ENCODE assay signal across 7 mouse cellular contexts in the genomic region with DNA sequence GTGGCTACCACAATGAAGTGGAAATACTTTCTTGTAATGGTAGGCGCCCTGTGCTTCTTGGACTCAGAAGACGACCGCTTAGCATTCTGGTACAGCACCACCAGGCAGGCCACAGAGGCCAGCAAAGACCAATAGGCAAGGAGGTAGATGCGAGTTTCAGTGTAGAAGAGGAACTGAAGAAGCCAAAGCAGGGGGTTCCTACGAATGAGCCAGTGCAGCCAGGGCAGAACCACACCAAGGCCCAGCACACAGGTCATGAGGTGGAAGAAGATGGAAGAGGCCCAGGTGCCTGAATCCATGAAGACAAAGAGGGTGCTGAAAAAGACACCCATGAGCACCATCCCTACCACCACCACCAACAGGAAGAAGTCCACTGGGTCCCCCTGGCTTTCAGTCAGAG. TPM values are rescaled to one million over a fixed set of nuclear protein-coding genes. Genes with fewer than 3 reads are reported as not detected.
DNase-seq lines count a peak whose midpoint lies in the region; ATAC-seq and TF ChIP-seq lines count a peak whose summit lies in the region.

No protein-coding gene starts in this region.

- no peak for TF ChIP-seq CTCF in liver, embryonic 14.5 days (IDR thresholded peaks at IDR 0.05; ENCODE audit: low read depth)

- intact Hi-C loops in gastrocnemius, postnatal 36 days (cut with DNase I): no loop called here

- TF ChIP-seq EP300 in liver, embryonic 14.5 days (IDR thresholded peaks at IDR 0.05; ENCODE audit: low read depth): no peak

- no peaks in the 10 kb centered on the region for H3K27me3 ChIP-seq in megakaryocyte, embryonic 14.5 days (replicated peaks)
- H3K27me3 ChIP-seq in forebrain, embryonic 14.5 days (replicated peaks; ENCODE audit: control insufficient read depth, insufficient read depth, low read length): no peaks in the 10 kb centered on the region
- no peaks in the 10 kb centered on the region for H3K27me3 ChIP-seq in liver, embryonic 14.5 days (ENCODE audit: control insufficient read depth, insufficient read depth, low read length)

- no peak for DNase-seq in forebrain, embryonic 14.5 days (ENCODE audit: low spot score)
- no peak for DNase-seq in liver, embryonic 14.5 days (ENCODE audit: low read depth in 3 of 3, low spot score in 3 of 3)
- no peak for DNase-seq in spleen, postnatal 4 days (ENCODE audit: low spot score in 2 of 2)
- no peak for DNase-seq in gastrocnemius, postnatal 36 days
- no peak for DNase-seq in testis, postnatal 14 days (ENCODE audit: low spot score)

- no peak overlapping the region for H3K27ac ChIP-seq in forebrain, embryonic 14.5 days (ENCODE audit: low read depth, low read length)
- no peak overlapping the region for H3K27ac ChIP-seq in liver, embryonic 14.5 days

- 90% methylated on average over 5 of the region's 5 CpGs for WGBS in forebrain, embryonic 14.5 days
- WGBS in liver, embryonic 14.5 days (ENCODE audit: insufficient replicate concordance): 68% methylated on average over 5 of the region's 5 CpGs

- H3K4me3 ChIP-seq in megakaryocyte, embryonic 14.5 days (replicated peaks): peak overlapping the region; percentile 99
- peak overlapping the region; percentile 95 for H3K4me3 ChIP-seq in forebrain, embryonic 14.5 days (ENCODE audit: low read depth, low read length)
- H3K4me3 ChIP-seq in liver, embryonic 14.5 days (ENCODE audit: insufficient read depth in 1 of 2, low read depth in 2 of 2, low read length in 2 of 2): peak overlapping the region; percentile 75 to 98

- no peaks in the 10 kb centered on the region for H3K9me3 ChIP-seq in megakaryocyte, embryonic 14.5 days
- H3K9me3 ChIP-seq in forebrain, embryonic 14.5 days (replicated peaks; ENCODE audit: control insufficient read depth, low read length): no peaks in the 10 kb centered on the region
- no peaks in the 10 kb centered on the region for H3K9me3 ChIP-seq in liver, embryonic 14.5 days (ENCODE audit: control insufficient read depth, low read length)

- H3K4me1 ChIP-seq in megakaryocyte, embryonic 14.5 days: peaks cover 47% of the 10 kb centered on the region
- peaks cover 18% of the 10 kb centered on the region for H3K4me1 ChIP-seq in forebrain, embryonic 14.5 days (ENCODE audit: control insufficient read depth, insufficient read depth, low read length)
- H3K4me1 ChIP-seq in liver, embryonic 14.5 days (replicated peaks; ENCODE audit: control insufficient read depth in 2 of 2, insufficient read depth in 2 of 2, low read length in 1 of 2): peaks cover 3 to 13% of the 10 kb centered on the region in 2 experiments

- H3K9ac ChIP-seq in forebrain, embryonic 14.5 days (ENCODE audit: low read length): no peak overlapping the region
- peak overlapping the region; percentile 95 for H3K9ac ChIP-seq in liver, embryonic 14.5 days (replicated peaks)

- ATAC-seq in megakaryocyte, adult 5-6 weeks (ENCODE audit: poor library complexity, severe bottlenecking): no peak
- no peak for ATAC-seq in forebrain, embryonic 14.5 days
- ATAC-seq in liver, embryonic 14.5 days (ENCODE audit: insufficient read depth): no peak

- peaks cover 21% of the 10 kb centered on the region for H3K36me3 ChIP-seq in megakaryocyte, embryonic 14.5 days (replicated peaks; ENCODE audit: low read length)
- H3K36me3 ChIP-seq in forebrain, embryonic 14.5 days (ENCODE audit: control insufficient read depth, insufficient read depth, low read length): 0 out of 2 replicates have a peak, but pooled peaks cover 10% of the 10 kb centered on the region
- H3K36me3 ChIP-seq in liver, embryonic 14.5 days (replicated peaks; ENCODE audit: control insufficient read depth, insufficient read depth, low read depth): no peaks in the 10 kb centered on the region

- peak overlapping the region; percentile 93 for H3K4me2 ChIP-seq in forebrain, embryonic 14.5 days (ENCODE audit: low read length)
- H3K4me2 ChIP-seq in liver, embryonic 14.5 days (ENCODE audit: low read depth): peak overlapping the region; percentile 69

RNA-seq across cellular contexts. Expression of a gene that starts 1.1 kb away (rescaled TPM):
- polyA plus RNA-seq in megakaryocyte, embryonic 14.5 days (2012; ENCODE audit: insufficient read depth, low replicate concordance): 1.9 and 7.1 TPM in 2 replicates
- 5.5 and 6.6 TPM in 2 replicates for total RNA-seq in megakaryocyte, adult 5-6 weeks (2015)
- 10.1 and 13.0 TPM in 2 replicates for total RNA-seq in megakaryocyte, adult 5-6 weeks (2017)
- polyA plus RNA-seq in forebrain, embryonic 14.5 days (2014; fragmentation: Nextera tagmentation; extraction: Ambion mirVana): 30.2 and 35.4 TPM in 2 replicates
- polyA plus RNA-seq in liver, embryonic 14.5 days (2012; rRNA removed): 4.6 and 5.1 TPM in 2 replicates
- 10.9 and 11.4 TPM in 2 replicates for polyA plus RNA-seq in liver, embryonic 14.5 days (2014; fragmentation: Nextera tagmentation; extraction: Ambion mirVana)
- 10 to 100 TPM; 20.9 to 21.2 TPM for total RNA-seq in gastrocnemius, postnatal 36 days (2021)

RNA-seq across cellular contexts. Expression of a gene that starts 1.2 kb away (rescaled TPM):
- polyA plus RNA-seq in megakaryocyte, embryonic 14.5 days (2012; ENCODE audit: insufficient read depth, low replicate concordance): 72.2 and 120 TPM in 2 replicates
- total RNA-seq in megakaryocyte, adult 5-6 weeks (2015): 16.4 and 18.7 TPM in 2 replicates
- total RNA-seq in megakaryocyte, adult 5-6 weeks (2017): 11.1 and 13.2 TPM in 2 replicates
- 25.6 and 30.3 TPM in 2 replicates for polyA plus RNA-seq in forebrain, embryonic 14.5 days (2014; fragmentation: Nextera tagmentation; extraction: Ambion mirVana)
- polyA plus RNA-seq in liver, embryonic 14.5 days (2012; rRNA removed): 15.7 and 16.1 TPM in 2 replicates
- polyA plus RNA-seq in liver, embryonic 14.5 days (2014; fragmentation: Nextera tagmentation; extraction: Ambion mirVana): 19.1 and 20.8 TPM in 2 replicates
- 1 to 10 TPM; 6.9 to 9.1 TPM for total RNA-seq in gastrocnemius, postnatal 36 days (2021)

RNA-seq across cellular contexts. Expression of a gene that starts 4.2 kb away (rescaled TPM):
- not detected in 2 replicates for polyA plus RNA-seq in megakaryocyte, embryonic 14.5 days (2012; ENCODE audit: insufficient read depth, low replicate concordance)
- total RNA-seq in megakaryocyte, adult 5-6 weeks (2015): 4.0 TPM in 1 of 2 replicates, not detected in the other
- total RNA-seq in megakaryocyte, adult 5-6 weeks (2017): not detected in 2 replicates
- not detected in 2 replicates for polyA plus RNA-seq in forebrain, embryonic 14.5 days (2014; fragmentation: Nextera tagmentation; extraction: Ambion mirVana)
- polyA plus RNA-seq in liver, embryonic 14.5 days (2012; rRNA removed): not detected in 2 replicates
- not detected in 2 replicates for polyA plus RNA-seq in liver, embryonic 14.5 days (2014; fragmentation: Nextera tagmentation; extraction: Ambion mirVana)
- total RNA-seq in gastrocnemius, postnatal 36 days (2021): not detected

RNA-seq across cellular contexts. Expression of a gene that starts 19.0 kb away (rescaled TPM):
- 6.7 and 11.3 TPM in 2 replicates for polyA plus RNA-seq in megakaryocyte, embryonic 14.5 days (2012; ENCODE audit: insufficient read depth, low replicate concordance)
- total RNA-seq in megakaryocyte, adult 5-6 weeks (2015): 3.3 and 3.8 TPM in 2 replicates
- total RNA-seq in megakaryocyte, adult 5-6 weeks (2017): 1.3 and 1.8 TPM in 2 replicates
- polyA plus RNA-seq in forebrain, embryonic 14.5 days (2014; fragmentation: Nextera tagmentation; extraction: Ambion mirVana): 6.3 and 6.6 TPM in 2 replicates
- 15.9 and 18.1 TPM in 2 replicates for polyA plus RNA-seq in liver, embryonic 14.5 days (2012; rRNA removed)
- polyA plus RNA-seq in liver, embryonic 14.5 days (2014; fragmentation: Nextera tagmentation; extraction: Ambion mirVana): 9.8 and 10.3 TPM in 2 replicates
- total RNA-seq in gastrocnemius, postnatal 36 days (2021): 10 to 100 TPM; 18.6 to 20.1 TPM

RNA-seq across cellular contexts. Expression of a gene that starts 44.6 kb away (rescaled TPM):
- 3.3 and 6.4 TPM in 2 replicates for polyA plus RNA-seq in megakaryocyte, embryonic 14.5 days (2012; ENCODE audit: insufficient read depth, low replicate concordance)
- total RNA-seq in megakaryocyte, adult 5-6 weeks (2015): 0.04 TPM in 1 of 2 replicates, not detected in the other
- total RNA-seq in megakaryocyte, adult 5-6 weeks (2017): not detected in 2 replicates
- 0.34 and 0.56 TPM in 2 replicates for polyA plus RNA-seq in forebrain, embryonic 14.5 days (2014; fragmentation: Nextera tagmentation; extraction: Ambion mirVana)
- 0.90 and 1.1 TPM in 2 replicates for polyA plus RNA-seq in liver, embryonic 14.5 days (2012; rRNA removed)
- 0.04 TPM in 1 of 2 replicates, not detected in the other for polyA plus RNA-seq in liver, embryonic 14.5 days (2014; fragmentation: Nextera tagmentation; extraction: Ambion mirVana)
- 1 to 10 TPM in 1 of 2 experiments, under 1 TPM in 1; 0.99 to 2.0 TPM for total RNA-seq in gastrocnemius, postnatal 36 days (2021)
